Mouse (Mus musculus) bone marrow, adult 2 months (tissue): ENCODE measurements around the gene Gm10778.

ENCODE experiments used
- CTCF ChIP-seq: fragments of 200-500 bp; IDR thresholded peaks from 2 replicates; pipeline ENCODE4 v1.5.1; 2011; ENCODE audit warnings: low read length, control low read depth; ENCODE audit not compliant: control insufficient read depth, insufficient read depth
- POLR2A ChIP-seq: fragments of 200-500 bp; IDR thresholded peaks from 2 replicates; pipeline ENCODE4 v1.6.1; 2011; ENCODE audit warnings: low read depth, mild to moderate bottlenecking, control low read depth, low read length, borderline replicate concordance; ENCODE audit not compliant: control insufficient read depth

DNA sequence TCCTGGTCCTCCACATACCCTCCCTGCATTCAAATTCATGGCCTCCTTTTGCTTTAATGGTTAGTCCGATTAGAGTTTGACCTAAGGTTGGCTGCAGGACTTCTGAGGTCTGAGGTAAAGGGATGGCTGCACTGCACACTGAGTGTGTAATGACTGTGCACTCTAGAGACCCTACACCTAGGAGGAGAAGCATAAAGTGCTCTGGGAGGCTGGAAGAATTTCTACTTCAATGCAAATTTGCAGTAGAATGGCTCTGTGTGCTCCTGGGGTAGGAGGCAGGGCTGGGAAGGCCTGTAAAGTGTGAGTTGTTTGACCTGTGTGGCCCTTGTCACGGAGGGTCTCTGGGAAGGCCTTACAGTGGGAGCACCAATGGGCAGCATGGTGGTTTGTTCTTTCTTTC, 7.3 kb downstream of the Gm10778 start:
- no peak for TF ChIP-seq POLR2A
- no peak for TF ChIP-seq CTCF
